Mouse (Mus musculus) neural tube, embryonic 12.5 days (tissue): ENCODE results near the gene Bsn. TPM values are rescaled to one million over a fixed set of nuclear protein-coding genes. Genes with fewer than 3 reads are reported as not detected.

ENCODE experiments used
- ATAC-seq: fragments of 200-750 bp; cut with Nextera tagmentation; 2 replicates; pipeline ENCODE4 v1.8.0; 2017; ENCODE audit warnings: low read depth, mild to moderate bottlenecking, moderate TSS enrichment, moderate library complexity; ENCODE audit not compliant: low FRiP score
- H3K27ac ChIP-seq: fragments of 300-500 bp; sonication (generic); 2 replicates; pipeline ENCODE4 v1.5.1; 2016
- H3K27me3 ChIP-seq: fragments of 300-500 bp; sonication (generic); replicated peaks from 2 replicates; pipeline ENCODE4 v1.6.1; 2016; ENCODE audit warnings: mild to moderate bottlenecking
- H3K36me3 ChIP-seq: fragments of 300-500 bp; sonication (generic); 2 replicates; pipeline ENCODE4 v1.6.1; 2016; ENCODE audit warnings: mild to moderate bottlenecking
- H3K4me1 ChIP-seq: fragments of 300-500 bp; sonication (generic); 2 replicates; pipeline ENCODE4 v1.6.1; 2016
- H3K4me2 ChIP-seq: fragments of 300-500 bp; sonication (generic); replicated peaks from 2 replicates; pipeline ENCODE4 v1.6.1; 2016; ENCODE audit warnings: mild to moderate bottlenecking
- H3K4me3 ChIP-seq: fragments of 300-500 bp; sonication (generic); 2 replicates; pipeline ENCODE4 v1.5.1; 2016
- H3K9ac ChIP-seq: fragments of 300-500 bp; sonication (generic); 2 replicates; pipeline ENCODE4 v1.6.1; 2016; ENCODE audit warnings: mild to moderate bottlenecking
- H3K9me3 ChIP-seq: fragments of 300-500 bp; sonication (generic); 2 replicates; pipeline ENCODE4 v1.6.1; 2016; ENCODE audit warnings: mild to moderate bottlenecking
- WGBS: fragments of 180-500 bp; shearing (Covaris S2); methylation state at CpG from one replicate; pipeline ENCODE4 v1.1.7; 2016; 5-methylcytosine and 5-hydroxymethylcytosine counted together
- polyA plus RNA-seq: library from polyadenylated mRNA; unstranded; fragments of >200 nt; fragmentation: Nextera tagmentation; extraction: Ambion mirVana; gene quantifications from 2 replicates; pipeline ENCODE4 v1.2.1, GENCODE M21; 2016

Gene Bsn
- polyA plus RNA-seq, 1 experiment from 2014 or later = 5.3 TPM

- WGBS = 82% methylated on average over 16 of the region's 16 CpGs
- Histone ChIP-seq H3K4me2 (no peak overlapping the region), H3K27ac (no peak overlapping the region), H3K9me3 (no peaks in the 10 kb centered on the region), H3K4me3 (no peak overlapping the region), H3K9ac (no peak overlapping the region), H3K4me1 (no peaks in the 10 kb centered on the region), H3K27me3 (no peaks in the 10 kb centered on the region), H3K36me3 (no peaks in the 10 kb centered on the region)
- ATAC-seq = no peak
These were observed 26.4 kb downstream of the Bsn start for GRCm38 (mm10) chr9:108163646-108164284.

- no peak overlapping the region for H3K4me2 ChIP-seq
- H3K27ac ChIP-seq = no peak overlapping the region
- H3K9me3 ChIP-seq = no peaks in the 10 kb centered on the region
- no peaks in the 10 kb centered on the region for H3K36me3 ChIP-seq
- H3K4me3 ChIP-seq = no peak overlapping the region
- H3K27me3 ChIP-seq = no peaks in the 10 kb centered on the region
- H3K9ac ChIP-seq = no peak overlapping the region
- ATAC-seq = no peak
- 82% methylated on average over 7 of the region's 7 CpGs for WGBS
- no peaks in the 10 kb centered on the region for H3K4me1 ChIP-seq
These were observed 32.3 kb downstream of the Bsn start for GRCm38 (mm10) chr9:108157891-108158290.

GRCm38 (mm10) chr9:108157451-108157850 lies 32.7 kb downstream of the Bsn start:
- WGBS = 90% methylated on average over 6 of the region's 6 CpGs
- no peak overlapping the region for H3K4me3 ChIP-seq

GRCm38 (mm10) chr9:108156786-108157185 lies 33.4 kb downstream of the Bsn start:
- Histone ChIP-seq H3K27me3 (no peaks in the 10 kb centered on the region), H3K4me2 (no peak overlapping the region), H3K36me3 (0 out of 2 replicates have a peak, but pooled peaks cover 4% of the 10 kb centered on the region), H3K9ac (no peak overlapping the region), H3K27ac (no peak overlapping the region), H3K4me1 (no peaks in the 10 kb centered on the region), H3K9me3 (0 out of 2 replicates have a peak, but pooled peaks cover 5% of the 10 kb centered on the region), H3K4me3 (no peak overlapping the region)
- no peak for ATAC-seq
- WGBS = 86% methylated on average over 5 of the region's 5 CpGs

More at GRCm38 (mm10) chr9:108157451-108157850, 32.7 kb downstream of the Bsn start:
- H3K36me3 ChIP-seq = no peaks in the 10 kb centered on the region
- no peak for ATAC-seq
- no peaks in the 10 kb centered on the region for H3K27me3 ChIP-seq
- no peaks in the 10 kb centered on the region for H3K9me3 ChIP-seq
- H3K27ac ChIP-seq = no peak overlapping the region
- H3K9ac ChIP-seq = no peak overlapping the region
- no peaks in the 10 kb centered on the region for H3K4me1 ChIP-seq
- H3K4me2 ChIP-seq = no peak overlapping the region

- H3K9me3 ChIP-seq = 0 out of 2 replicates have a peak, but pooled peaks cover 9% of the 10 kb centered on the region
- no peak overlapping the region for H3K9ac ChIP-seq
- 0 out of 2 replicates have a peak, but pooled peaks cover 1% of the 10 kb centered on the region for H3K4me1 ChIP-seq
- no peak overlapping the region for H3K4me2 ChIP-seq
- 93% methylated on average over 12 of the region's 12 CpGs for WGBS
- no peaks in the 10 kb centered on the region for H3K27me3 ChIP-seq
- H3K27ac ChIP-seq = no peak overlapping the region
- no peak for ATAC-seq
- H3K4me3 ChIP-seq = no peak overlapping the region
- 0 out of 2 replicates have a peak, but pooled peaks cover 4% of the 10 kb centered on the region for H3K36me3 ChIP-seq
These were observed 35.4 kb downstream of the Bsn start for GRCm38 (mm10) chr9:108154814-108155213.

- Histone ChIP-seq H3K4me1 (0 out of 2 replicates have a peak, but pooled peaks cover 3% of the 10 kb centered on the region), H3K36me3 (0 out of 2 replicates have a peak, but pooled peaks cover 4% of the 10 kb centered on the region), H3K4me3 (no peak overlapping the region), H3K27ac (no peak overlapping the region), H3K9me3 (0 out of 2 replicates have a peak, but pooled peaks cover 9% of the 10 kb centered on the region), H3K4me2 (no peak overlapping the region), H3K9ac (no peak overlapping the region), H3K27me3 (no peaks in the 10 kb centered on the region)
- ATAC-seq = no peak
- WGBS = 89% methylated on average over 12 of the region's 12 CpGs
These were observed 36.4 kb downstream of the Bsn start for GRCm38 (mm10) chr9:108153516-108154448.

GRCm38 (mm10) chr9:108150486-108150885 lies 39.7 kb downstream of the Bsn start:
- Histone ChIP-seq H3K4me1 (0 out of 2 replicates have a peak, but pooled peaks cover 3% of the 10 kb centered on the region), H3K4me2 (no peak overlapping the region), H3K36me3 (0 out of 2 replicates have a peak, but pooled peaks cover 4% of the 10 kb centered on the region), H3K9me3 (0 out of 2 replicates have a peak, but pooled peaks cover 9% of the 10 kb centered on the region), H3K4me3 (no peak overlapping the region), H3K9ac (no peak overlapping the region), H3K27ac (no peak overlapping the region), H3K27me3 (no peaks in the 10 kb centered on the region)
- WGBS = 78% methylated on average over 1 of the region's 1 CpGs
- ATAC-seq = no peak

- Histone ChIP-seq H3K27ac (no peak overlapping the region), H3K4me3 (no peak overlapping the region), H3K27me3 (no peaks in the 10 kb centered on the region), H3K4me2 (no peak overlapping the region), H3K4me1 (0 out of 2 replicates have a peak, but pooled peaks cover 3% of the 10 kb centered on the region), H3K9me3 (0 out of 2 replicates have a peak, but pooled peaks cover 9% of the 10 kb centered on the region), H3K9ac (no peak overlapping the region), H3K36me3 (0 out of 2 replicates have a peak, but pooled peaks cover 4% of the 10 kb centered on the region)
- 34% methylated on average over 4 of the region's 4 CpGs for WGBS
- no peak for ATAC-seq
These were observed 40.4 kb downstream of the Bsn start for GRCm38 (mm10) chr9:108149817-108150216.

- no peak for ATAC-seq
- Histone ChIP-seq H3K9ac (no peak overlapping the region), H3K27ac (no peak overlapping the region), H3K27me3 (no peaks in the 10 kb centered on the region), H3K36me3 (0 out of 2 replicates have a peak, but pooled peaks cover 4% of the 10 kb centered on the region), H3K4me3 (no peak overlapping the region), H3K4me2 (no peak overlapping the region), H3K9me3 (0 out of 2 replicates have a peak, but pooled peaks cover 9% of the 10 kb centered on the region), H3K4me1 (0 out of 2 replicates have a peak, but pooled peaks cover 3% of the 10 kb centered on the region)
- 79% methylated on average over 5 of the region's 5 CpGs for WGBS
These were observed 42.6 kb downstream of the Bsn start for GRCm38 (mm10) chr9:108147606-108148005.

GRCm38 (mm10) chr9:108146451-108146850 lies 43.7 kb downstream of the Bsn start:
- no peak overlapping the region for H3K9ac ChIP-seq
- no peaks in the 10 kb centered on the region for H3K36me3 ChIP-seq
- ATAC-seq = no peak
- 74% methylated on average over 4 of the region's 4 CpGs for WGBS
- H3K9me3 ChIP-seq = 0 out of 2 replicates have a peak, but pooled peaks cover under 1% of the 10 kb centered on the region
- 0 out of 2 replicates have a peak, but pooled peaks cover 3% of the 10 kb centered on the region for H3K4me1 ChIP-seq
- no peak overlapping the region for H3K27ac ChIP-seq
- no peaks in the 10 kb centered on the region for H3K27me3 ChIP-seq
- no peak overlapping the region for H3K4me3 ChIP-seq
- no peak overlapping the region for H3K4me2 ChIP-seq

GRCm38 (mm10) chr9:108145740-108146139 lies 44.4 kb downstream of the Bsn start:
- Histone ChIP-seq H3K36me3 (no peaks in the 10 kb centered on the region), H3K9me3 (no peaks in the 10 kb centered on the region), H3K27me3 (no peaks in the 10 kb centered on the region), H3K9ac (no peak overlapping the region), H3K4me1 (0 out of 2 replicates have a peak, but pooled peaks cover 3% of the 10 kb centered on the region), H3K4me2 (no peak overlapping the region), H3K27ac (no peak overlapping the region), H3K4me3 (no peak overlapping the region)
- WGBS = 77% methylated on average over 6 of the region's 6 CpGs
- ATAC-seq = no peak
